Mouse (Mus musculus) WW6 (cell line): ENCODE data around the gene Gm10772.
"Not testable (repeated sequence)": the region's sequence is repeated elsewhere in the genome, so short reads cannot be mapped to it uniquely, and the experiment has no call there.

Experiments used
- DNase-seq: peaks from one replicate; pipeline ENCODE4 v3.0.0-alpha.2; 2013; ENCODE audit warnings: low read depth, low spot score

Gene Gm10772

DNA sequence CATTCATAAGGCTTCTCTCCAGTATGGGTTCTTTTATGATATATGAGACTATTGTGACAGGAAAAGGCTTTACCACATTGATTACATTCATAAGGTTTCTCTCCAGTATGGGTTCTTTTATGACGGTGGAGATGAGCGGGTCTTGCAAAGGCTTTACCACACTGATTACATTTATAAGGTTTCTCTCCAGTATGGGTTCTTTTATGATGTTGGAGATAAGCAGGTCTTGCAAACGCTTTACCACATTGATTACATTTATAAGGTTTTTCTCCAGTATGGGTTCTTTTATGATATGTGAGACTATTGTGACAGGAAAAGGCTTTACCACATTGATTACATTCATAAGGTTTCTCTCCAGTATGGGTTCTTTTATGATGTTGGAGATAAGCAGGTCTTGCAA, at the start of gene Gm10772:
Gene Gm10772 (minus strand): TSS at position 101 of the 400 bp plus-strand sequence.
- not testable (repeated sequence) for DNase-seq

DNA sequence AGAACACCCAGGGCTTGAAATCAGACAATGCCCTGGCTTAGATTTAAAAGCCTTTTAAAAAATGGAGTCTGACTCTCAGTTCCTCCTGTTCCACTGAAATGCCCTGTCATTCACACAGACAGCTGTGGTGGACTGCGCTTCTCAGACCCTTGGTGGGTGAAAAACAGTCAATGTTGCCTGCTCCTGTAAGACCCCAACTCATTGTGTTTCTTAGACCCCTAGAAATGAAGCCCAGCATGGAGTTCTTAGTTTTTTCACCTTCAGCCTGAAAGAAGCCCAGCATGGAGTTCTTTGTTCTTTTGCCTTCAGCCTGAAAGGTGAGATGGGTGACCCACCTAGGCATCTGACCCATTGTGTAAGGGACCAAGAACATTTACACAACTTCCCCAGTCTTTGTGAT, 36.5 kb upstream of the Gm10772 start:
- not testable (repeated sequence) for DNase-seq

DNA sequence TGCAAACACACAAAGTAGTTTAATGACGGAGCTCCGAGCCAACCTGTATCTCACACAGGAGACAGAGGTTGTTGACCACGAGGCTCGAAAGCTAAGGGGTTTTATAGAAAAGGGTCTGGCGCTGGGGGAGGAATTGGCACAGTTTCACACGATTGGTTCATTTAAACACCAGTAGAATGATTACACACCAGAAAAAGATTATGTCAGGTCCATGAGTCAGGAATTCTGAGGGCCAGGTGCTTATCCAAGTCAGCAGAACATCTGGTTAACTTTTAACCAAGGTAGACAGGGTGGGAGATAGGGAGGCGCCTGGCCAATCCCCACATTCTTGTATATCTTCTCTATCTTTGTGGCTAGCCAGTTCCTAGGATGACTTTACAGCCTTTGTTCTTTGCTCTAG, 35.8 kb upstream of the Gm10772 start:
- DNase-seq: not testable (repeated sequence)

GRCm38 (mm10) chr13:66214349-66214748, 13.0 kb downstream of the Gm10772 start:
- DNase-seq: no peak

DNA sequence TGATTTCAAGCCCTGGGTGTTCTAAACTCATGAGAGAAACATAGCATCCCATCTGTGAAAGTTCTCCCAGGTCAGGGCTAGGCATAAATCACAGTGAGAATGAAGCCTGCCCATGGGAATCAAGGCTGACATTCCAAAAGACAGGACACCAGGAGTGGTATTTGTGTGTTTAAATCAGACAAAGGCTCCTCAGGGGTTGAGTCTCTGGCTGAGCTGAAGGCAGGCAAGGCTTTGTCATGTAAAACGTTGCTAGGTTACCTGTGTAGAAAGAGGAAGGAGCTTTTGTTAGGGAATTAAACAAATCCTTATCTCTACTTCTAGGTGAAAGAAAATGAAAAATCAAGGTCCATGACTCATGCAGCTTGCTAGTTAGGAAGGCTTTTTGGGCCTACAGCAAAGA, 13.6 kb downstream of the Gm10772 start:
- not testable (repeated sequence) for DNase-seq

DNA sequence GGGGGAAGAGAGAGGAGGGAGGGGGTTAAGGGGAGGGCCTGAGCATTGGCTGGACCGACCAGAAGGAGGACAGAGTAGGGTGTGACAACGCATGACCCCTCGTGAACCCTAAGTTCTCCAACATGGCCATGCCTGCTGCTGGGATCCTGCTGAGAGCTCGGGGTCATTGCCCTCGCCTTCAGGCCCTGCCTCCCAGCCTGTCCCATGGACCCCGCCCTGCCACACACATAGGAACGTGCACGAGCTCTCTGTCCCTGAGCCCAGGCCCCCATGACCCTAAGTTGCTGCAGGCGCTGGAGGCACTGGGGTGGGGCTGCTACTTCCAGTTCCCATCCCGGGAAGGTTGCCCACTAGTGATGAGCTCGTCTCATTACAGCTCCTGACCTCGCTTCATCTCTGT, 48.2 kb downstream of the Gm10772 start:
- not testable (repeated sequence) for DNase-seq
